Mouse (Mus musculus): Measurements from ENCODE around the gene Tgfbr3.

DNA sequence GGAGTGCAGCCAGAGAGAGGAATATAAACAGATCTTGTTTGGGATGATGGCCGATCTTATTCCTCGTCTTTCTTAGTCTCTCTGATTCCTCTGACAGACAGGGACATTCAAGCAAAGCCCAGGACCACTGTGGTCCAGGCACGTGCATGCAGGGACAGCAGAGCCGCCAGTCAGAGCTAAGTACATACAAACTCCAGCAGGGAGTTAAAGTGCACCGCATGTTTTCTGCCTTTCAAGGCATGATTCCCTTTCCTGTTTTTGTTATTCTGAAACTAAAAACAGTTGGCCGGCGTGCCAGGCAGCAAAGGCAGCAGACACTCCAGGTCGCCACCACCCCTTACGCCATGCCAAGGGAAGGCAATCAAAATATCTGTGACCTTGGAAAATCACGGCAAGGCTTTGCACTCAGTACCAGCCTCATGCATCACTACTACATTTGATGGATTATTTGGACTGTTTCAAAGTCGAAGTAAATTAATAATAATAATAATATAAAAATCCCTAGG is 143.3 kb downstream of the Tgfbr3 start:
- TF ChIP-seq POLR2A (IDR thresholded peaks at IDR 0.05; ENCODE audit: low read depth, low read length) (no peak), CTCF (IDR thresholded peaks at IDR 0.05; ENCODE audit: extremely low read depth, insufficient read length, insufficient replicate concordance, low read depth, low read length) (no peak)

All from small intestine, adult 2 months (tissue).